Mouse (Mus musculus): ENCODE data around the gene Anapc7. TPM values are rescaled to one million over a fixed set of nuclear protein-coding genes. Genes with fewer than 3 reads are reported as not detected.
"Not testable (repeated sequence)": the region's sequence is repeated elsewhere in the genome, so short reads cannot be mapped to it uniquely, and the experiment has no call there.

Anapc7 gene
- polyA plus RNA-seq, 1 experiment from 2014 or later, result 59.2 TPM

GRCm38 (mm10) chr5:122445051-122445610, 23.6 kb downstream of the Anapc7 start:
- Histone ChIP-seq H3K36me3 (replicated peaks) (peaks cover 94% of the 10 kb centered on the region), H3K4me3 (no peak overlapping the region), H3K9me3 (no peaks in the 10 kb centered on the region), H3K4me1 (peaks cover 7% of the 10 kb centered on the region), H3K27me3 (ENCODE audit: poor library complexity, severe bottlenecking) (no peaks in the 10 kb centered on the region), H3K27ac (no peak overlapping the region)
- no peak for DNase-seq (ENCODE audit: extremely low spot score, low spot score)
- 91% methylated on average over 11 of the region's 11 CpGs for WGBS

- WGBS, result 90% methylated on average over 8 of the region's 8 CpGs
- Histone ChIP-seq H3K4me3 (no peak overlapping the region), H3K4me1 (peaks cover 11% of the 10 kb centered on the region), H3K27me3 (ENCODE audit: poor library complexity, severe bottlenecking) (no peaks in the 10 kb centered on the region), H3K27ac (no peak overlapping the region), H3K36me3 (replicated peaks) (peaks cover 90% of the 10 kb centered on the region), H3K9me3 (no peaks in the 10 kb centered on the region)
- DNase-seq (ENCODE audit: extremely low spot score, low spot score), result no peak
Measured at GRCm38 (mm10) chr5:122447857-122448256, 26.4 kb downstream of the Anapc7 start.

DNA sequence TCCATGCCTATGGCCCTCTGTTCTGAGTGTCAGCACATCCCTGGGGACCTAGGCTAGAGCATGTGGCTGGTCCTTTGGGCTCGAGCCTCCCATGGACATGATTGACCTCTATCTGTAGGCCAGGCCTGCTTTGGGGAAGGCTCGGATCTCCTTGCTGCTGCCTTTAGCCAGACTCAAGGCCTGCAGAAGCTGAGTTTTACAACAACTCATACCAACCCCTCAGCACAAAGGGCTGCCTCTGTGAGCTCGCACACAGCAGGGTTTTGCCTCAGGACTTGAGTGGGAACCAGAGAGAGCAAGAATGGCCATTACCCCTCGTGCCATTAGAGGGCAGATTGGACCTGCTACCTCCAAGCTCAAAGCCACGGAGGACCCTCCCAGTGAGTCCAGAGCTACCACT, 27.4 kb downstream of the Anapc7 start:
- Histone ChIP-seq H3K36me3 (replicated peaks) (peaks cover 90% of the 10 kb centered on the region), H3K27me3 (ENCODE audit: poor library complexity, severe bottlenecking) (no peaks in the 10 kb centered on the region), H3K4me3 (no peak overlapping the region), H3K27ac (no peak overlapping the region), H3K4me1 (peaks cover 11% of the 10 kb centered on the region), H3K9me3 (no peaks in the 10 kb centered on the region)
- 90% methylated on average over 5 of the region's 5 CpGs for WGBS
- no peak for DNase-seq (ENCODE audit: extremely low spot score, low spot score)

GRCm38 (mm10) chr5:122449946-122450345, 28.5 kb downstream of the Anapc7 start:
- Histone ChIP-seq H3K36me3 (replicated peaks) (peaks cover 90% of the 10 kb centered on the region), H3K27me3 (ENCODE audit: poor library complexity, severe bottlenecking) (no peaks in the 10 kb centered on the region), H3K4me3 (no peak overlapping the region), H3K9me3 (no peaks in the 10 kb centered on the region), H3K27ac (no peak overlapping the region), H3K4me1 (peaks cover 11% of the 10 kb centered on the region)
- 51% methylated on average over 7 of the region's 7 CpGs for WGBS
- no peak for DNase-seq (ENCODE audit: extremely low spot score, low spot score)

GRCm38 (mm10) chr5:122450913-122451317, 29.4 kb downstream of the Anapc7 start:
- no peaks in the 10 kb centered on the region for H3K27me3 ChIP-seq (ENCODE audit: poor library complexity, severe bottlenecking)
- peaks cover 11% of the 10 kb centered on the region for H3K4me1 ChIP-seq
- H3K36me3 ChIP-seq (replicated peaks), result peaks cover 90% of the 10 kb centered on the region
- no peak overlapping the region for H3K27ac ChIP-seq
- DNase-seq (ENCODE audit: extremely low spot score, low spot score), result no peak
- H3K4me3 ChIP-seq, result no peak overlapping the region
- no peaks in the 10 kb centered on the region for H3K9me3 ChIP-seq
- WGBS, result 82% methylated on average over 5 of the region's 5 CpGs

GRCm38 (mm10) chr5:122451324-122451723, 29.8 kb downstream of the Anapc7 start:
- H3K9me3 ChIP-seq, result no peaks in the 10 kb centered on the region
- no peaks in the 10 kb centered on the region for H3K27me3 ChIP-seq (ENCODE audit: poor library complexity, severe bottlenecking)
- DNase-seq (ENCODE audit: extremely low spot score, low spot score), result no peak
- H3K4me1 ChIP-seq, result peaks cover 11% of the 10 kb centered on the region
- 96% methylated on average over 5 of the region's 5 CpGs for WGBS
- peaks cover 90% of the 10 kb centered on the region for H3K36me3 ChIP-seq (replicated peaks)
- no peak overlapping the region for H3K4me3 ChIP-seq
- no peak overlapping the region for H3K27ac ChIP-seq

DNA sequence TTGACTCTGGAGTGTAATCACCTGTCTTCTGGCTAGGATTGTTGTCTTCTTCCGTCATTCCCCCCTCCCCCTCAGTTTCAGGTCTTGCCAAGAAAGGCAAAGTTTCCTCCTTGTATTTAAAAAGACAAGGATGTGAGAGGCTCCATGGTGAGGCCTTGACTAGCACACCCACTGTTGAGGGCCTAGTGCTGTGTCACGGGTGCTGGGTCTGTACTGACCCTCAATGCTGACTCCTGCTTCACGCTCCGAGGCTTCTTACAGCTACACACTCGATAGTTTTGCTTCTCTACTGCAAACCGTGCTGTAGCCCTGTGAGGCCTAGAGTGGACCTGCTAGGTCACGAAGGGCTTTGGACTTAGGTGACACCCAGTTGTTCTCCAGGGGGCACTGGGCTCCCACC, 30.7 kb downstream of the Anapc7 start:
- Histone ChIP-seq H3K4me1 (peaks cover 11% of the 10 kb centered on the region), H3K4me3 (no peak overlapping the region), H3K27ac (no peak overlapping the region), H3K27me3 (ENCODE audit: poor library complexity, severe bottlenecking) (no peaks in the 10 kb centered on the region), H3K9me3 (no peaks in the 10 kb centered on the region), H3K36me3 (replicated peaks) (peaks cover 90% of the 10 kb centered on the region)
- 88% methylated on average over 7 of the region's 7 CpGs for WGBS
- no peak for DNase-seq (ENCODE audit: extremely low spot score, low spot score)

DNA sequence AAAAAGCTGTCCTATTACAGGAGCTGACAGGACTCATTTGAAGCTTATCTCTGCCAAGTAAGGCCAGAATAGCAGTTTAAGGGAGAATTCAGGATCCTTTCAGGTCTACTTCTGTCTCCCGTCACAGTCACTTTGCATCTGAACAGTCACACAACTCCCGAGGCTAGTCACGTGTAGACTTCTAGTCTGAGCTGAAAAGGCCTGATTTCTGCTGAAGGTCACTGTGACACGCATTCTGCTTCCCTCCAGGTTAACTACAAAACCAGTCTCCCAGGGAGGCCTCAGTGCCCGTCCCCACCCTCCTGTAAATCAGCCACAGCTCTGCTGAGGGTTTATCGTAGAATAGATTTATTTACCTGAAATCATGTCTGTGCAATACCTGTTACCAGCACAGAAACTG, 31.7 kb downstream of the Anapc7 start:
- Histone ChIP-seq H3K27ac (no peak overlapping the region), H3K4me1 (peaks cover 11% of the 10 kb centered on the region), H3K36me3 (replicated peaks) (peaks cover 95% of the 10 kb centered on the region)

DNA sequence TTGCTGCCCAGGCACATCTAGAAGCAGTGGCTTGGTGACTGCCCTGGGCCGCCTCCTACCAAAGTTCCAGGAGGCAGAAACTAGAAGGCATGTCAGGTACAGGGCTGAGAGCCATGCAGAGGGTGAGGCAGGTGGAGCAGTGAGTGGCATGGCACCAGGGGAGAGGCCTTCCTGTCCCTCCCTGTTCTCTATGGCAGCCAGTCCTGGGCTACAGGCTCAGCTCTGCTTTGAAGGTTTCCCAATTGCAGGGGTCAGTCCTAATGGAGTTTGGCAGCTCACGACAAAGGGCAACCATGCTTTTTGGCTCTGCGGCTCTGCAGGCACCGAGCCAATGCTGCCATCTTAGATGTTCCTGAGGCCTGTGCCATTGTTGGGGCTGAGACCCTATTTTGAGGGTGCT, 32.9 kb downstream of the Anapc7 start:
- Histone ChIP-seq H3K27me3 (ENCODE audit: poor library complexity, severe bottlenecking) (no peaks in the 10 kb centered on the region), H3K4me1 (peaks cover 11% of the 10 kb centered on the region), H3K4me3 (no peak overlapping the region), H3K36me3 (replicated peaks) (peaks cover 97% of the 10 kb centered on the region), H3K27ac (no peak overlapping the region), H3K9me3 (no peaks in the 10 kb centered on the region)
- DNase-seq (ENCODE audit: extremely low spot score, low spot score), result no peak
- 91% methylated on average over 4 of the region's 4 CpGs for WGBS

More for the DNA sequence above, 31.7 kb downstream of the Anapc7 start:
- no peaks in the 10 kb centered on the region for H3K27me3 ChIP-seq (ENCODE audit: poor library complexity, severe bottlenecking)
- DNase-seq (ENCODE audit: extremely low spot score, low spot score), result no peak
- WGBS, result 92% methylated on average over 6 of the region's 6 CpGs
- H3K4me3 ChIP-seq, result no peak overlapping the region
- H3K9me3 ChIP-seq, result no peaks in the 10 kb centered on the region

GRCm38 (mm10) chr5:122454883-122455282, 33.4 kb downstream of the Anapc7 start:
- Histone ChIP-seq H3K36me3 (replicated peaks) (peaks cover 97% of the 10 kb centered on the region), H3K4me1 (peaks cover 6% of the 10 kb centered on the region), H3K27ac (no peak overlapping the region), H3K27me3 (ENCODE audit: poor library complexity, severe bottlenecking) (no peaks in the 10 kb centered on the region), H3K4me3 (no peak overlapping the region), H3K9me3 (no peaks in the 10 kb centered on the region)
- no peak for DNase-seq (ENCODE audit: extremely low spot score, low spot score)
- WGBS, result 97% methylated on average over 3 of the region's 3 CpGs

- Histone ChIP-seq H3K27me3 (ENCODE audit: poor library complexity, severe bottlenecking) (no peaks in the 10 kb centered on the region), H3K27ac (no peak overlapping the region), H3K9me3 (no peaks in the 10 kb centered on the region), H3K4me1 (no peaks in the 10 kb centered on the region), H3K4me3 (no peak overlapping the region), H3K36me3 (replicated peaks) (peaks cover 97% of the 10 kb centered on the region)
- no peak for DNase-seq (ENCODE audit: extremely low spot score, low spot score)
- 95% methylated on average over 3 of the region's 3 CpGs for WGBS
Measured at GRCm38 (mm10) chr5:122455584-122455983, 34.1 kb downstream of the Anapc7 start.

DNA sequence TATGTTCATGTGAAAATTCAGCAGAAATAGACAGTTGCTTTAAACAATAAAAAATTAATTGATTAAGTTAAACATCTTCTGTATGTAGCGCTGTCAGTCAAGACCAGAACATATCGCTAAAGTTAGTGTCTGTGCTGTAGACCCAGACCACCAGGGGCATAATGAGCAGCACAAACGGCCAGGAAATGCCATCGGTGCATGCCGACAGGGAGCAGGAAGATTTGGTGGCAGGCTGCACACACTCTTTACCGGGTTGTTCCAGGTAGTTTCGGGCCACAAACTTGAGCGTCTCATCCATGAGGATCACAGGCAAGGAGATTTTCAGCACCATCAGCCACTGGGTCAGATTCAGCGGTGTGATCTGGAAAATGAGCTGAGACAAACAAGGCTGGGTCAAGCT, 35.6 kb downstream of the Anapc7 start:
- not testable (repeated sequence) for DNase-seq (ENCODE audit: extremely low spot score, low spot score)

DNA sequence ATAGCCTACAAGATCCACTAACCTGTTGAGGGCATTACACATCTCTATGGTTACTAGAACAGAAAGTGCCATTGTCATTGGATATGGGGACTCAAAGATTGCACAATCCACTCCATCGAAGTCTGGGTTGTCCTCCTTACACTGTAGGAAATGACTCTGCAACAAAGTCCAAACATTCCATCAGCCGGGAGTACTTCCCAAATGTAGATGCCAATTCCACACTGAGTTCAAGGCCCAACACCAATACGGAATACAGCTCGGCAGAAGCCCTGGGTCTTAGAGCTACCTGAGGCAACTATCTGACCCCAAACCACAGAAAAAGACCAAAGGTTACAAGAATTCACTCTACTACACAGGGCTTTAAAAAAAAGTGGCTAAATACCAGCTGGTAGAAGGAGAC, 36.6 kb downstream of the Anapc7 start:
- H3K4me3 ChIP-seq, result no peak overlapping the region
- H3K36me3 ChIP-seq (replicated peaks), result peaks cover 100% of the 10 kb centered on the region
- no peak for DNase-seq (ENCODE audit: extremely low spot score, low spot score)
- H3K9me3 ChIP-seq, result no peaks in the 10 kb centered on the region
- no peaks in the 10 kb centered on the region for H3K4me1 ChIP-seq
- no peak overlapping the region for H3K27ac ChIP-seq
- 98% methylated on average over 4 of the region's 4 CpGs for WGBS
- no peaks in the 10 kb centered on the region for H3K27me3 ChIP-seq (ENCODE audit: poor library complexity, severe bottlenecking)

More for the DNA sequence above, 35.6 kb downstream of the Anapc7 start:
- 91% methylated on average over 9 of the region's 9 CpGs for WGBS
- H3K4me3 ChIP-seq; H3K9me3 ChIP-seq; H3K27me3 ChIP-seq (ENCODE audit: poor library complexity, severe bottlenecking); H3K4me1 ChIP-seq; H3K27ac ChIP-seq: not testable (repeated sequence)
- H3K36me3 ChIP-seq (replicated peaks), result peaks cover 100% of the 10 kb centered on the region

- Histone ChIP-seq H3K9me3 (no peaks in the 10 kb centered on the region), H3K27ac (no peak overlapping the region), H3K27me3 (ENCODE audit: poor library complexity, severe bottlenecking) (no peaks in the 10 kb centered on the region), H3K4me1 (no peaks in the 10 kb centered on the region), H3K36me3 (replicated peaks) (peaks cover 100% of the 10 kb centered on the region), H3K4me3 (no peak overlapping the region)
- DNase-seq (ENCODE audit: extremely low spot score, low spot score), result no peak
- 94% methylated on average over 5 of the region's 5 CpGs for WGBS
Measured at GRCm38 (mm10) chr5:122459335-122459734, 37.8 kb downstream of the Anapc7 start.
